Mouse (Mus musculus) ES-E14 (cell line): Measurements from ENCODE around the gene Galnt13. TPM values are rescaled to one million over a fixed set of nuclear protein-coding genes. Genes with fewer than 3 reads are reported as not detected.

Experiments
- DNase-seq: peaks from one replicate; pipeline ENCODE4 v3.0.0-alpha.2; 2013; ENCODE audit warnings: low read depth, low spot score
- H3K27ac ChIP-seq: 2 replicates; pipeline ENCODE4 v1.5.1; 2012; ENCODE audit warnings: low read depth, mild to moderate bottlenecking, low read length, moderate library complexity, mixed read lengths; ENCODE audit not compliant: poor library complexity, insufficient read depth, severe bottlenecking
- H3K36me3 ChIP-seq: 2 replicates; pipeline ENCODE4 v1.6.1; 2012; ENCODE audit warnings: mild to moderate bottlenecking, low read length, moderate library complexity, mixed read lengths; ENCODE audit not compliant: control insufficient read depth, poor library complexity, insufficient read depth, severe bottlenecking
- H3K4me1 ChIP-seq, 2 experiments: fragments of 150-350 bp in 1 of 2; sonication (generic) in 1 of 2; 2 replicates each; pipeline ENCODE4 v1.6.1; 2012; ENCODE audit warnings: low read length in 2 of 2, mild to moderate bottlenecking in 1 of 2, mixed read lengths in 1 of 2; ENCODE audit not compliant: control insufficient read depth in 2 of 2, insufficient read depth in 2 of 2, poor library complexity in 1 of 2
- H3K4me3 ChIP-seq, 2 experiments: fragments of 150-350 bp in 1 of 2; sonication (generic) in 1 of 2; 2 replicates each; pipeline ENCODE4 v1.5.1; 2012; ENCODE audit warnings: low read length in 2 of 2, low read depth in 1 of 2, mild to moderate bottlenecking in 1 of 2, mixed read lengths in 1 of 2; ENCODE audit not compliant: insufficient read depth in 1 of 2, poor library complexity in 1 of 2, severe bottlenecking in 1 of 2
- H3K9ac ChIP-seq: 2 replicates; pipeline ENCODE4 v1.6.1; 2012; ENCODE audit warnings: low read depth, mild to moderate bottlenecking, low read length, mixed read lengths; ENCODE audit not compliant: poor library complexity, insufficient read depth, severe bottlenecking
- H3K9me3 ChIP-seq: fragments of 150-350 bp; sonication (generic); 2 replicates; pipeline ENCODE4 v1.6.1; 2012; ENCODE audit warnings: low read depth, mild to moderate bottlenecking, low read length; ENCODE audit not compliant: control insufficient read depth, insufficient read depth
- CHD2 ChIP-seq: IDR thresholded peaks from 2 replicates; pipeline ENCODE4 v1.6.1; 2014; ENCODE audit warnings: mild to moderate bottlenecking, low read depth, low read length, inconsistent platforms
- HCFC1 ChIP-seq: IDR thresholded peaks from 2 replicates; pipeline ENCODE4 v1.6.1; 2012; ENCODE audit warnings: low read length, inconsistent platforms, borderline replicate concordance; ENCODE audit not compliant: insufficient read depth
- MAFK ChIP-seq: IDR thresholded peaks from 2 replicates; pipeline ENCODE4 v1.6.1; 2014; ENCODE audit warnings: mild to moderate bottlenecking, low read depth, low read length, inconsistent platforms; ENCODE audit not compliant: insufficient read depth
- ZC3H11A ChIP-seq: IDR thresholded peaks from 2 replicates; pipeline ENCODE4 v1.6.1; 2012; ENCODE audit warnings: low read depth, mild to moderate bottlenecking, inconsistent platforms, low read length, borderline replicate concordance
- ZNF384 ChIP-seq: IDR thresholded peaks from 2 replicates; pipeline ENCODE4 v1.6.1; 2012; ENCODE audit warnings: low read depth, low read length, inconsistent platforms
- in situ Hi-C, 2 experiments: fragments of 600-800 bp; cut with MboI; formaldehyde crosslinking; loops; one replicate each; pipeline ENCODE4 v1.15.1; 2025; ENCODE audit warnings: low sequenced_read_pairs in 2 of 2, inconsistent platforms in 1 of 2; ENCODE audit not compliant: unreplicated experiment in 2 of 2
- total RNA-seq: library from RNA; depleted of rRNA; stranded (reverse); fragments of 300-350 nt; gene quantifications from 2 replicates; pipeline ENCODE4 v1.2.3, GENCODE M21; 2012

Galnt13 gene
- total RNA-seq, 1 experiment = 0.27 TPM

- no peaks in the 10 kb centered on the region for H3K36me3 ChIP-seq
- no peak overlapping the region for H3K27ac ChIP-seq
- DNase-seq = no peak
- TF ChIP-seq ZNF384 (no peak), MAFK (no peak), ZC3H11A (no peak), HCFC1 (no peak), CHD2 (no peak)
- in situ Hi-C loops = no loop called here
- H3K4me3 ChIP-seq = no peak overlapping the region
- H3K4me1 ChIP-seq = no peaks in the 10 kb centered on the region
- H3K9me3 ChIP-seq = no peaks in the 10 kb centered on the region
- H3K9ac ChIP-seq = no peak overlapping the region
Observed at GRCm38 (mm10) chr2:54813670-54814256, 377.6 kb downstream of the Galnt13 start.

- TF ChIP-seq CHD2 (no peak), MAFK (no peak), ZC3H11A (no peak), HCFC1 (no peak), ZNF384 (no peak)
- H3K27ac ChIP-seq = no peak overlapping the region
- H3K9me3 ChIP-seq = no peaks in the 10 kb centered on the region
- H3K9ac ChIP-seq = no peak overlapping the region
- H3K4me3 ChIP-seq = no peak overlapping the region
- in situ Hi-C loops = no loop called here
- no peaks in the 10 kb centered on the region for H3K36me3 ChIP-seq
- DNase-seq = no peak
- no peaks in the 10 kb centered on the region for H3K4me1 ChIP-seq
Observed at GRCm38 (mm10) chr2:54841245-54841644, 405.1 kb downstream of the Galnt13 start.

GRCm38 (mm10) chr2:54906282-54907060, 470.4 kb downstream of the Galnt13 start:
- H3K4me1 ChIP-seq = no peaks in the 10 kb centered on the region
- DNase-seq = no peak
- H3K27ac ChIP-seq = no peak overlapping the region
- in situ Hi-C loops = no loop called here
- no peaks in the 10 kb centered on the region for H3K9me3 ChIP-seq
- TF ChIP-seq ZNF384 (no peak), CHD2 (no peak), MAFK (no peak), ZC3H11A (no peak), HCFC1 (no peak)
- H3K36me3 ChIP-seq = no peaks in the 10 kb centered on the region
- no peak overlapping the region for H3K4me3 ChIP-seq
- no peak overlapping the region for H3K9ac ChIP-seq

- TF ChIP-seq ZC3H11A (no peak), MAFK (no peak), ZNF384 (no peak), CHD2 (no peak), HCFC1 (no peak)
- no peaks in the 10 kb centered on the region for H3K4me1 ChIP-seq
- H3K9ac ChIP-seq = no peak overlapping the region
- no peak for DNase-seq
- no peak overlapping the region for H3K4me3 ChIP-seq
- in situ Hi-C loops = no loop called here
- no peak overlapping the region for H3K27ac ChIP-seq
- no peaks in the 10 kb centered on the region for H3K36me3 ChIP-seq
- H3K9me3 ChIP-seq = no peaks in the 10 kb centered on the region
Observed at GRCm38 (mm10) chr2:54915088-54915670, 479.1 kb downstream of the Galnt13 start.
